In the genomic region with DNA sequence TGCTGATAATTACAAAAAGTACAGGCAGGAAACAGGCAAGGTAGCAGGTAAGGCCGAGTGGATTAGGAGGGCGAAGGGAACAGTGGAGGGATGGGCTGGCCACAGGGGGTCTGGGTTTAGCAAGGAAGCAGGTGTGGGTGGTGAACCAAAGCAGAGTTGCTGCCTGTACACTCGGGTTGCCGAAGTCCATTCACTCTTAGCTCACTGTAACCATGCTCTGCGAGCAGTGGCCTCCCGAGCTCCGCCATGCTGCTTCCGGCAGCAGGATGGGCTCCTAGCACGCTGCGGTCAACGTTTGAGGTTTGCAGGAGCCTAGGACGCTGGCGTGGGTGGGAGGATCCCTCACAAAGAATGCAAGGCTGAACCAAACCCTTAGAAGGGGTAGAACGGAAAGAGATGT, we compare ENCODE assay signal across 18 mouse cellular contexts.
"Had no signal": no experiment of that assay in that cellular context is flagged by ENCODE, and none has a peak within 500 bp of the region (broad histone marks: within the 10 kb centered on the region; RNA-seq: fewer than 3 reads in every experiment).

No protein-coding gene starts in this region.

- H3K27me3 ChIP-seq: kidney, embryonic 15.5 days; liver, embryonic 13.5 days; lung, embryonic 15.5 days; neural tube, embryonic 15.5 days had no signal

- H3K4me1 ChIP-seq: lung, embryonic 15.5 days had no signal

- DNase-seq: kidney, adult 2 months; kidney, postnatal 25 days; liver; liver, embryonic 13.5 days; liver, postnatal 0 days; lung, postnatal 14 days; right cerebral cortex, adult 18-20 months; right cerebral cortex, postnatal 25 days; thymus, adult 2 months; thymus, postnatal 25 days had no signal

- H3K9me3 ChIP-seq: kidney, embryonic 15.5 days; limb, embryonic 12.5 days; liver, embryonic 13.5 days; lung, embryonic 15.5 days; neural tube, embryonic 15.5 days had no signal

- H3K4me3 ChIP-seq: kidney, embryonic 15.5 days; limb, embryonic 12.5 days; liver, embryonic 13.5 days; lung, embryonic 15.5 days; myocyte; neural tube, embryonic 15.5 days had no signal

- H3K4me2 ChIP-seq: kidney, embryonic 15.5 days; limb, embryonic 12.5 days; liver, embryonic 13.5 days; lung, embryonic 15.5 days; neural tube, embryonic 15.5 days had no signal

- H3K36me3 ChIP-seq: kidney, embryonic 15.5 days; limb, embryonic 12.5 days; liver, embryonic 13.5 days; lung, embryonic 15.5 days; neural tube, embryonic 15.5 days had no signal

- H3K27ac ChIP-seq: kidney, embryonic 15.5 days; limb, embryonic 12.5 days; liver, embryonic 13.5 days; lung, embryonic 15.5 days; macrophage; neural tube, embryonic 15.5 days; stomach, postnatal 0 days had no signal

- ATAC-seq: intestine, embryonic 16.5 days; liver, postnatal 0 days had no signal

- H3K9ac ChIP-seq: kidney, embryonic 15.5 days; limb, embryonic 12.5 days; liver, embryonic 13.5 days; liver, postnatal 0 days; lung, embryonic 15.5 days; neural tube, embryonic 15.5 days had no signal
